Comparison of ENCODE assay signal across 8 mouse cellular contexts in the genomic region with DNA sequence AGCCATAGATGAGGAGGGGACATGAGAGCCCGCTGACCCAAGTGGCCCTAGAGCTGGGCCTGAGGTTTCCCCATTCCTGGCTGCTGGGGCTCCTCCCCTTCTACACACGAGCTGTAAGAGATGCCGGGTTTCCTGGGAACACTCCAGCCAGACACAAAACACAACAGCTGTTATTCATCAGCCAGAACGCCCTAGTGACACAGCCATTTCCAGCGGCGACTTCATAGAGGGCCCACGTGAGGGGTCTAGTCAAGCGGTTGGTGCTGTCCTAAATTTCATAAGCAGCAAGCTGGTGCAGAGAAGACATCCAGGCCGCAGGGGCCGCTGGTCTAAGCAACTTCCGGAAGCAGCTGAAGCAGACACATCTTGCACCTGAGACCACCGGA. TPM values are rescaled to one million over a fixed set of nuclear protein-coding genes. Genes with fewer than 3 reads are reported as not detected.
DNase-seq lines count a peak whose midpoint lies in the region; ATAC-seq and TF ChIP-seq lines count a peak whose summit lies in the region.

No protein-coding gene starts in this region.

- 43% methylated on average over 12 of the region's 12 CpGs for WGBS in kidney, adult 2 months
- WGBS in forebrain, embryonic 14.5 days = 63% methylated on average over 12 of the region's 12 CpGs

- H3K4me1 ChIP-seq in kidney, adult 2 months (ENCODE audit: control insufficient read depth, insufficient read depth, low read length) = no peaks in the 10 kb centered on the region
- H3K4me1 ChIP-seq in forebrain, embryonic 14.5 days (ENCODE audit: control insufficient read depth, insufficient read depth, low read length) = peaks cover 7% of the 10 kb centered on the region; the same call in 1 of the 2 replicates

- H3K27ac ChIP-seq in kidney, adult 2 months (ENCODE audit: insufficient read depth, low read depth, low read length) = no peak overlapping the region
- no peak overlapping the region for H3K27ac ChIP-seq in forebrain, embryonic 14.5 days (ENCODE audit: low read depth, low read length)

- H3K9ac ChIP-seq in forebrain, embryonic 14.5 days (ENCODE audit: low read length) = no peak overlapping the region

- no peaks in the 10 kb centered on the region for H3K9me3 ChIP-seq in forebrain, embryonic 14.5 days (replicated peaks; ENCODE audit: control insufficient read depth, low read length)

- no peak overlapping the region for H3K4me3 ChIP-seq in kidney, adult 2 months (ENCODE audit: insufficient read depth, low read depth, low read length)
- H3K4me3 ChIP-seq in forebrain, embryonic 14.5 days (ENCODE audit: low read depth, low read length) = no peak overlapping the region

- TF ChIP-seq CTCF in kidney, adult 2 months (conservative IDR thresholded peaks at IDR 0.05; ENCODE audit: insufficient read depth, insufficient read length, low read depth, low read length) = no peak

- H3K36me3 ChIP-seq in kidney, adult 2 months (ENCODE audit: control insufficient read depth, insufficient read depth, low read length) = no peaks in the 10 kb centered on the region
- H3K36me3 ChIP-seq in forebrain, embryonic 14.5 days (ENCODE audit: control insufficient read depth, insufficient read depth, low read length) = no peaks in the 10 kb centered on the region

- no peak for TF ChIP-seq POLR2A in kidney, adult 2 months (IDR thresholded peaks at IDR 0.05; ENCODE audit: low read depth, low read length)

- ATAC-seq in forebrain, embryonic 14.5 days = no peak
- ATAC-seq in monocyte, adult 5-6 weeks (replicated peaks; ENCODE audit: insufficient number of reproducible peaks, low FRiP score, low TSS enrichment, poor library complexity, severe bottlenecking) = no peak

- no peak overlapping the region for H3K4me2 ChIP-seq in forebrain, embryonic 14.5 days (ENCODE audit: low read length)

- H3K27me3 ChIP-seq in kidney, adult 2 months (replicated peaks; ENCODE audit: control insufficient read depth, insufficient read depth, low read length) = no peaks in the 10 kb centered on the region
- H3K27me3 ChIP-seq in forebrain, embryonic 14.5 days (replicated peaks; ENCODE audit: control insufficient read depth, insufficient read depth, low read length) = 0 out of 2 replicates have a peak, but pooled peaks cover 3% of the 10 kb centered on the region

- peak; percentile 61 for DNase-seq in kidney, adult 2 months
- no peak for DNase-seq in kidney, adult 18-20 months
- DNase-seq in forebrain, embryonic 14.5 days (ENCODE audit: low spot score) = peak; percentile 33
- DNase-seq in kidney, postnatal 4 days = peak; percentile 82 to 87
- DNase-seq in retina, embryonic 14.5 days (ENCODE audit: low spot score) = peak; percentile 69
- DNase-seq in thymus, postnatal 10 days (ENCODE audit: low spot score in 2 of 2) = no peak
- no peak for DNase-seq in adrenal gland, postnatal 14 days

RNA-seq across cellular contexts. Expression of a gene that starts 27.0 kb away (rescaled TPM):
- 6.9 and 10.5 TPM in 2 replicates for polyA plus RNA-seq in kidney, adult 2 months (2012; rRNA removed)
- 64.9 and 75.8 TPM in 2 replicates for polyA plus RNA-seq in forebrain, embryonic 14.5 days (2014; fragmentation: Nextera tagmentation; extraction: Ambion mirVana)
- total RNA-seq in adrenal gland, postnatal 14 days (2021) = 131 and 135 TPM in 2 replicates
- total RNA-seq in monocyte, adult 5-6 weeks (2017) = 66.0 to 74.1 TPM (median 72.0 TPM) in 3 replicates

Comparison
In these comparisons a context has a peak if more than half of its experiments do, and no peak if none do; other contexts are left out.
1. DNase-seq: peak in kidney, adult 2 months (single experiment), forebrain, embryonic 14.5 days (single experiment), kidney, postnatal 4 days (2 of 2) and retina, embryonic 14.5 days (single experiment); none in kidney, adult 18-20 months (single experiment), thymus, postnatal 10 days (0 of 2) and adrenal gland, postnatal 14 days (single experiment).